Mouse (Mus musculus): ENCODE measurements around the gene Gm20388.

GRCm38 (mm10) chr8:120101068-120101972 lies 190.7 kb downstream of the Gm20388 start, which contains the start of gene Zdhhc7:
- no peak for TF ChIP-seq CTCF (IDR thresholded peaks at IDR 0.05; ENCODE audit: control insufficient read depth, insufficient read depth, low read length)
- no peak for TF ChIP-seq POLR2A (IDR thresholded peaks at IDR 0.05; ENCODE audit: borderline replicate concordance, control insufficient read depth, low read depth, low read length)

All from bone marrow, adult 2 months (tissue).